Mouse (Mus musculus) heart, postnatal 10 days (tissue): ENCODE results near the gene Ncln. TPM values are rescaled to one million over a fixed set of nuclear protein-coding genes. Genes with fewer than 3 reads are reported as not detected.
A peak's percentile ranks its signal among the peaks of the same experiment; 100 is the strongest.

Experiments
- DNase-seq, 2 experiments: peaks; one replicate each; pipeline ENCODE4 v3.0.0; 2021
- intact Hi-C: fragments of 180-260 bp; cut with DNase I; formaldehyde crosslinking; loops from one replicate; pipeline ENCODE4 v1.15.1; 2025
- total RNA-seq, 2 experiments: library from RNA; stranded (reverse); gene quantifications; 2 replicates each; pipeline ENCODE4 v1.2.3; 2021

Gene Ncln
- total RNA-seq: 10 to 100 TPM; 64.0 to 65.0 TPM

DNA sequence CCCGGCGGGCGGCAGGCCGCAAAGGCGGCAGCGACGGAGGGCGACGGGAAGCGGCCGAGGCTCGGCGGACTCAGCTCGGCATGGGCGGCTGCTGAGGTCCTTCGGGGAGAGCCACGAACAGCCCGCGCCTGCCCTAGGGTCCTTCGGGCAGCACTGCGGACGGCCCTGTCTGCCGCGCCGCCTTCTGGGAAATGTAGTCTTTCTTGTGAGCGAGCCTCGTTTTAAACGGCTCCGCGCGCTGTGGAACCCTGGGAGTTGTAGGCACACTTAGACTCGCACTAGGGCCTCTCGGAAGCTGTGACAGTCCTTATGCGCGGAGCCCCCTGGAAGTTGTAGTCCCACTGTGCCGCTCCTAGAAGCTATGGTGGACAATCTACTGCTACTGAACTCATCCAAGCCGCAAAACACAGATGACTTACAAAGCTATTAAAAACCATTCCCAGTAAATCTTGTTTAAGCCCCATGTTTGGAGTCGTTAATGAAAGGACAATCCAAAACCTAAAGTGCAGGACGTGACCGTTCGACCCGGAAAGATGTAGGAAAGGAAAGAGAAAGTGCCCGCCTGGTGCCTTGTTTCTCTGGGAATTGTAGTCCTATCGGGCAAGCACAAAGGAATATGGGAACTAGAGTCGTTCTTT lies at the start of gene Ncln:
Gene Ncln (minus strand): TSS at position 129 of the 638 bp plus-strand sequence.
- intact Hi-C loops: no loop called here
- peak; percentile 99 for DNase-seq

- peak; percentile 100 for DNase-seq
- intact Hi-C loops: no loop called here
These were observed 49.1 kb upstream of the Ncln start, which contains the start of gene Gna11 for GRCm38 (mm10) chr10:81545161-81545747. Gene Gna11, minus strand, starts transcription at chr10:81545190.

DNA sequence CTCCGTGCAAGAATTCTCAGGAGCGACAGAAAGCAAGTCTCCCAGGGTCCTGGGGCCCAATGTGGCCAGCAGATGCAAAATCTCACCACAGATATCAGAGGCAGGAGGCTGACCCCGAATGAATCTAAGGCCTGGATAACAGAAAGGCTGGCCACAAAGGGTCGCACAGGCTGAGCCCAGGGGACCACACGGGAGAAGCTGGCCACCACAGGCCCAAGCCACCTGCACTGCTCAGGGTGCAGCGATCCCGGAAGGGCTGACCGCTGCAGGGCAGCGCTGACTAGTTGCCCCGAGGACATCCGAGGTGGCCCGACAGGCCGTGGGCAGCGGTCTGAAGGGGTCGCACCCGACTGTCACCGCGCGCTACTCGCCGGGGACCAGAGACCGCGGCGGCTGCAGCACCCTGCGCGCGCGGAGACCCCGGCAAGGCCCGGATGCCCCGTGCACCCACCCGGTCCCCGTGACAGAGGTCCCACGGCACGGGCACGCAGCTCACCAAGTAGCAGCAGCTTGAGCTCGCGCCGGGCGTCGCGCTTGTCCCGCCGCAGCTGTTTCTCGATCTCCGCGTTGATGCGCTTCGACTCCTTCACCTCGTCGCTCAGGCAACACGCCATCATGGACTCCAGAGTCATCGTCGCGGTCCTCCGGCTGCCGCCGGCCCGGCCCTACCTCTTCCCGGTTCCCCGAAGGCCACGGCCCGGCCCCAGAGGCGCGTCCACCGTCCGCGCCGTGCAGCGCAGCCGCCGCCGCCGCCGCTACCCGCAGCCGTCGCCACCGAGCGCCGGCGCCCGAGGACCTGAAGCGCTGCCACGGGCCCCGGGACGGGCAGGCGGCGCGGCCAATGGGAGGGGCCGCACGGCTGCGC lies 48.3 kb upstream of the Ncln start:
- intact Hi-C loops: loop anchor here (5.0 kb wide), 1 partner anchor 157 kb away; the partner anchor contains the start of gene Gm48552
- peak in 1 of 2 experiments; percentile 43 for DNase-seq

- DNase-seq: no peak
- intact Hi-C loops: loop anchor here (5.0 kb wide), 1 partner anchor 156 kb away; the partner anchor contains the start of gene Gm48552
These were observed 47.4 kb upstream of the Ncln start for GRCm38 (mm10) chr10:81543633-81544032.

- intact Hi-C loops: loop anchor here (5.0 kb wide), 1 partner anchor 156 kb away; the partner anchor contains the start of gene Gm48552
- no peak for DNase-seq
These were observed 46.7 kb upstream of the Ncln start for GRCm38 (mm10) chr10:81542727-81543460.

GRCm38 (mm10) chr10:81541803-81542202 lies 45.6 kb upstream of the Ncln start:
- DNase-seq: peak; percentile 75
- intact Hi-C loops: loop anchor here (5.0 kb wide), 1 partner anchor 155 kb away; the partner anchor contains the start of gene Gm48552

DNA sequence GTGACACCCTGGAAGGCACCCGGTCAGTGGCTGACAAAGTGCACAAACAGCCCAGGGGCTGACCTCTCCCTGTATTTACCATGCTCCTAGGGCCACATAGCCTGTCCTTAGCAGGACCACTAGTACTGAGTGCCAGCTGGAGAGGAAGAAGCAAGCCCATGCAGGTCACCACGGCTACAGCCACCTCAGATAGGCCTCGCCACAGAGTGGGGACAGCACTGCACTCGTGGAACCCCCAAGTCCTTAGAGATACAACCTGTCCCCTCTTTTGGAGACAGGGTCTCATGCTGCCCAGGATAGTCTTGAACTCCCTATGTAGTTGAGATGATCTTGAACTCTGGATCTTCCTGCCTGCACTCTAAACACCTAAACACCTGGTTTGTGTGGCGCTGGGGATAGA lies 45.2 kb upstream of the Ncln start:
- intact Hi-C loops: loop anchor here (5.0 kb wide), 1 partner anchor 154 kb away; the partner anchor contains the start of gene Gm48552
- no peak for DNase-seq

DNA sequence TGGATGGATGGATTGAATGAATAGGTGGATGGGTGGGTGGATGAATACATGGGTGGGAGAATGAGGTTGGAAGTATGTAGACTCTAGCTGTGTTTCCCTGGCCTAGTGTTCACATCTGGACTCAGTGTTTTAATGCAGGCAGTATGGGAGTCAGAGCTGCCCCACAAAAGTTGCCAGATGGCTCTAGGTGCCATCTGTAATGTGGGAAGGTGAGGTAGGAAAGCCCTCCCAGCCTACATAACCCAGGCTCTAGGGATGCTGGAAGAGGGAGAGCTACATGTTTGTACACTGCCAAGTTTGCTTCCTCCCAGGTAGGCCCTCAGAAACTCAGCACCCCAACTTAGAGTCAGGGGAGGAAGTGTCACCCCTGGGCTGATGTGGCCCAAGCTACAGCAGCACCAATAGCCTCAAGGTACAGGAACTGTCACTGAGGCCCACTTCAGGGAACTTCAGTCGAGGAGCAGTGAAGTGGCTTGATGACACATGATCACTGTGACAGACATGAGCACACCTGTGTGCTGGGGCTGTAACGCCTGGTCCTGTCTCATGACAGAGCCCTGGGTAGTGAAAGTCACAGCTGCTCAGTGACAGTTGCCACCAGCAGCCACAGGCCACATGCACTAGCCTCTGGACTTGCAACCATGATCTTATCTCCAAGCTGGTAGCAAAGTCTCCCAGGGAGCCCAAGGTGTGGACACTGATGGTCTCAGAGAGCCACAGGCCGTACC lies 42.3 kb upstream of the Ncln start:
- no peak for DNase-seq
- intact Hi-C loops: no loop called here

DNA sequence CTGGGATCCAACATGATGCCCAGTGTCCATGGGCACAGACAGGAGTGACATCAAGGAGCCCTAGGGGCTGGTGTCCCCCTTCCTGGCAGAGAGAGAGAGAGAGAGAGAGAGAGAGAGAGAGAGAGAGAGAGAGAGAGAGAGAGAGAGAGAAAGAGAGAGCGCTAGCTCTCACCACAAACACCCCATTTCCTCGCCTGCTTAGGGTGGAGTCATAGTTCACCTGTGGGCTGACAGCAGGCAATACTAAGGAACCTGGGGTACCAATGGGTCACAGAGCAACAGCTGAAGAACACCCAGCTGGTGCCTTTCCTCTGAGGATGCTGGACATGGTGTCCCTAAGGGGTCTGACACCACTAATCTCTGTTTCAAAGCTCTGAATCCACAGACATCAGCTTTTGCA lies 41.2 kb upstream of the Ncln start:
- no peak for DNase-seq
- intact Hi-C loops: no loop called here

DNA sequence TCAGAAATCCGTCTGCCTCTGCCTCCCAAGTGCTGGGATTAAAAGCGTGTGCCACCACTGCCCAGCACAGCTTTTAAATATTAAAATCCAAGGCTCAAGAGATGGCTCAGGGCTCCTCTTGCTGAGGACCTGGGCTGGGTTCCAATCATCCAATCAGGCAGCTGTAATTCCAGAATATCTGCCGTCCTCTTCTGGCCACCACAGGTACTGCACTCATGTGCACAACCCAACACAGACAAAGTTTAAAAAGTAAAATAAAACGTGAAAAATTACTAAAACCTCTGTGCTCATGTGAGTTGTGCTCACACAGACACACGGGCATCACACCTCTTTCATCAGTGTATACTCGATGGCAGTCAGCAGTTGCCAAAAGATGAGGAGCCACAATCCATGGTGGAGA lies 40.5 kb upstream of the Ncln start:
- intact Hi-C loops: no loop called here
- peak in 1 of 2 experiments; percentile 40 for DNase-seq

DNA sequence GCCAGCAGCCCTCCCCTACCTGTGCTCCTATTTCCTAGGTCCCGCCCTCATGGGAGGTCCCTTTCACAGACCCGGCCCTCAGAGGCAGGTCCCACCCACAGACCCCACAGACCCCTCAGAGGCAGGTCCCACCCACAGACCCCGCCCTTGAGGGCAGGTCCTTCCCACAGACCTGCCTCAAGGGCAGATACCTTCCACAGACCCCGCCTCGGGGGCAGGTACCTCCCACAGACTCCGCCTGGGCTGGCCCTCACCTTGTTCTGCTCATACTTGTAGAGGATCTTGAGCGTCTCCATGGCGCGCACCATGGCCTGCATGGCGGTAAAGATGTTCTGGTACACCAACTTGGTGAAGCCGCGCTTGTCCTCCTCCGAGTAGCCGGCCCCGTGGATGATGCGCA lies 38.6 kb upstream of the Ncln start:
- intact Hi-C loops: no loop called here
- no peak for DNase-seq

GRCm38 (mm10) chr10:81526779-81527178 lies 30.6 kb upstream of the Ncln start:
- DNase-seq: peak; percentile 84 to 91
- intact Hi-C loops: loop anchor here (2.0 kb wide), 1 partner anchor 24 kb away; no protein-coding TSS in a partner anchor

GRCm38 (mm10) chr10:81525017-81525694 lies 29.0 kb upstream of the Ncln start:
- intact Hi-C loops: no loop called here
- no peak for DNase-seq

GRCm38 (mm10) chr10:81524051-81524605 lies 27.9 kb upstream of the Ncln start, which contains the start of gene Gna15:
Gene Gna15, minus strand, starts transcription at chr10:81524225.
- intact Hi-C loops: no loop called here
- DNase-seq: no peak

DNA sequence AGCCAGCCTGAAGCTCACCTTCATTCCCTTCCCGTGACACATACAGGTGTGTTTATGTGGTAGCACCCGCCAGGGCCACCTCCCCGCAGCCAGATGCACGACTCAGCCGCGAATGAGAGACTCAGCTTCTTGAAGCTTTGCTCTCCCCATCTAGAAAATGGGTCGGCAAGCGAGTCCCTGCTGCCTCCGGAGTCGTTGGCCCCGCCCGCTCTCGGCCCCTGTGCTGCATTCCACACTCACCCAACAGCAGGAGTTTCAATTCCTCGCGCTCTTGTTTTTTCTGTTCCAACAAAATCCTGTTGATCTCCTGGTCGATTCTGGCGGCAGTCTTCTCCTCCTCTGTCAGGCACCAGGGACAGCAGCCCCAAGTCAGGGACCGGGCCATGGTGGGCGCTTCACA lies 27.4 kb upstream of the Ncln start:
- DNase-seq: no peak
- intact Hi-C loops: no loop called here

GRCm38 (mm10) chr10:81523142-81523541 lies 26.9 kb upstream of the Ncln start:
- intact Hi-C loops: no loop called here
- no peak for DNase-seq

DNA sequence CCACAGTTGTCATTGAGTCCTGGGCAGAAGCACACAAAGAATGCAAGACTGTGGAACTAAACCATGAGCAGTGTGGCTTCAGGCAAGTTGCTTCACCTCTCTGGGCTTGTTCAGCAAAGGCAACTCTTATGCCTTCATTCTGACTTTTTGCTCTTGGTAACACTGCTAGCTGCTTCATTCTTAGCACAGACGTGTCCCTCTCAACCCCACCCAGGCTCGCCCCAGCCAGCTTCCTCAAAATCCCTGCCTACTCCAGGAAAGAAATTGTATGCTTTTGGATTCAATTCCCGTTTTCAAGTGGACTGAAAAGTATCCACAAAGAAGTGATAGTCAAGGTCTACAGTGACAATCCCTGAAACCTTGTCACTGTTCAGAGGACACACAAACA lies 23.8 kb upstream of the Ncln start:
- no peak for DNase-seq
- intact Hi-C loops: loop anchor here (2.0 kb wide), 1 partner anchor 31 kb away; no protein-coding TSS in a partner anchor

DNA sequence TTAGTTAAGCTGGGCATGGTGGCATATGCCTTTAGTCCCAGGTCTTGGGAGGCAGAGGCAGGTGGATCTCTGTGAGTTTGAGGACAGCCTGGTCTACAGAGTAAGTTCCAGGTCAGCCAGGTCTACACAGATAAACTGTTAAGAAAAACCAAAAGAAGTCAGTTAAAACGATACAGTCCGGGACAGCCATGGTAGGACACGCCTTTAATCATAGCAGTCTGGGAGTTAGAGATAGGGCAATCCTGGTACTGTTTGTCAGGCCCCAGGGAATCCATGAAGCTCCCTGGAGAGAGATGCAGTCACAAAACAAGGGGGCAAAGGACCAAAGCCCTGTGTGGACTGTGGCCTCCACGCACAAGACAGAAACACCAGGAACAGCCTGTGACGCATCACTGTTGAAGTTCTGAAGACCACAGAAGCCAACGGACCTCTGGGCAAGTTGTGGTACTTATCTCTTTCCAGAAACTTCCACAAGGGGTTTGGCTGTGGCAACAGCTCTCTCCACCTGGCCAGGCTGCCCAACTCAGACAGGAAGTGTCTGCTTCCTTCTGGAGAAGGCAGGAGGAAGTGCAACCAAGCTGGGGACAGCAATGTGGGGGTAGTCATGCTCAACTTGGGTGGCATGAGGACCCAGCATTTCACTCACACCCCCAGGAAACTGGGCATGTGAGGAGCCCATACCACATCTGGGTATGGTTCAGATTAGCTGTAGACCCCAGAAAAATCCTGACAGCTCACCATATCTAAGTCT lies 23.2 kb upstream of the Ncln start:
- DNase-seq: no peak
- intact Hi-C loops: loop anchor here (2.0 kb wide), 1 partner anchor 31 kb away; no protein-coding TSS in a partner anchor
